Mouse (Mus musculus) kidney, embryonic 14.5 days (tissue): ENCODE data around the gene Hnrnpu. TPM values are rescaled to one million over a fixed set of nuclear protein-coding genes. Genes with fewer than 3 reads are reported as not detected.
"Not testable (repeated sequence)": the region's sequence is repeated elsewhere in the genome, so short reads cannot be mapped to it uniquely, and the experiment has no call there.

Experiments
- ATAC-seq: fragments of 200-750 bp; cut with Nextera tagmentation; 2 replicates; pipeline ENCODE4 v1.8.0; 2017; ENCODE audit warnings: moderate number of reproducible peaks, mild to moderate bottlenecking, moderate TSS enrichment, moderate library complexity; ENCODE audit not compliant: low FRiP score, low TSS enrichment
- H3K27ac ChIP-seq: fragments of 300-500 bp; sonication (generic); 2 replicates; pipeline ENCODE4 v1.5.1; 2014; ENCODE audit warnings: low read depth, mild to moderate bottlenecking, low read length, moderate library complexity, mixed read lengths
- H3K27me3 ChIP-seq: fragments of 300-500 bp; sonication (generic); 2 replicates; pipeline ENCODE4 v1.6.1; 2014; ENCODE audit warnings: mild to moderate bottlenecking, low read length; ENCODE audit not compliant: control insufficient read depth, insufficient read depth
- H3K36me3 ChIP-seq: fragments of 300-500 bp; sonication (generic); 2 replicates; pipeline ENCODE4 v1.6.1; 2014; ENCODE audit warnings: low read length, mixed read lengths; ENCODE audit not compliant: control insufficient read depth, insufficient read depth
- H3K4me1 ChIP-seq: fragments of 300-500 bp; sonication (generic); 2 replicates; pipeline ENCODE4 v1.6.1; 2014; ENCODE audit warnings: low read length, mixed read lengths; ENCODE audit not compliant: control insufficient read depth, insufficient read depth
- H3K4me2 ChIP-seq: fragments of 300-500 bp; sonication (generic); replicated peaks from 2 replicates; pipeline ENCODE4 v1.6.1; 2014; ENCODE audit warnings: low read depth, mild to moderate bottlenecking, low read length
- H3K4me3 ChIP-seq: fragments of 300-500 bp; sonication (generic); 2 replicates; pipeline ENCODE4 v1.5.1; 2014; ENCODE audit warnings: mild to moderate bottlenecking, low read length
- H3K9ac ChIP-seq: fragments of 300-500 bp; sonication (generic); 2 replicates; pipeline ENCODE4 v1.6.1; 2014; ENCODE audit warnings: low read depth, mild to moderate bottlenecking, low read length, moderate library complexity
- H3K9me3 ChIP-seq: fragments of 300-500 bp; sonication (generic); 2 replicates; pipeline ENCODE4 v1.6.1; 2016; ENCODE audit warnings: low read length; ENCODE audit not compliant: control insufficient read depth
- WGBS: fragments of 180-500 bp; shearing (Covaris S2); extraction: QIAGEN DNeasy Blood & Tissue Kit; methylation state at CpG from one replicate; pipeline ENCODE4 v1.1.7; 2014; 5-methylcytosine and 5-hydroxymethylcytosine counted together
- polyA plus RNA-seq: library from polyadenylated mRNA; unstranded; fragments of >200 nt; fragmentation: Nextera tagmentation; extraction: Ambion mirVana; gene quantifications from 2 replicates; pipeline ENCODE4 v1.2.1, GENCODE M21; 2014

The Hnrnpu gene
- polyA plus RNA-seq, 1 experiment from 2014 or later: 617 TPM

DNA sequence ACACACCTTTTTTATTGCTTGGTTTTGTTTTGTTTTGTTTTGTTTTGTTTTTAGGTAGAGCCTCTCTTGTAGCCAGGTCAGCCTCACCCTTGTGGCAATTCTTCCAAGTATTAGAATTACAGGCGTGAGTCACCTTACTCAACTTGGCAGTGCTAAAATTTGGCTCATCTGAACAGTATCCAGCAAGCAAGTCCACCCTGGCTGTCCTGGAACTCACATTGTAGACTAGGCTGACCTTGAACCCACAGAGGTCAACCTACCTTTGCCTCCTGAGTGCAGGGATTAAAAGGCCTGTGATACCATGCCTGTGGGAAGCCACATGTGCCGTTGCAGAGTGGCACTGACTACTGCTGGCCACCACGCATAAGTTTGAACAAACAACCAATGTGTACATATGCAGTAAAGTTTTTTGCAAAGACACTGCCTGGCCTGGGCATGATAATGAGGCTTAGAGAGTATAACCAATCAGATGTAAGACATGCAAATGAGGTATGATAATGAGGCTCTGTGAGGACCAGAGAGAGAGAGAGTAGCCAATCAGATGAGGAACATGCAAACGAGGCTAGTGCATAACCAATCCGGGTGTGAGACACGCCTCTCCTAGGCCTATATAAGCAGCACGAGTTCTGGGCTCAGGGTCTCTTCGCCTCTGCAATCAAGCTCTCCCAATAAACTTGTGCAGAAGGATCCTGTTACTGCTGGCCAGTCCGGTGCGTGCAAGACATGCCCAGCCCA lies 6.6 kb upstream of the Hnrnpu start:
- not testable (repeated sequence) for H3K9me3 ChIP-seq, H3K4me3 ChIP-seq, H3K27me3 ChIP-seq, H3K27ac ChIP-seq, H3K4me1 ChIP-seq, H3K9ac ChIP-seq, H3K4me2 ChIP-seq, H3K36me3 ChIP-seq, ATAC-seq
- WGBS: 79% methylated on average over 10 of the region's 10 CpGs

DNA sequence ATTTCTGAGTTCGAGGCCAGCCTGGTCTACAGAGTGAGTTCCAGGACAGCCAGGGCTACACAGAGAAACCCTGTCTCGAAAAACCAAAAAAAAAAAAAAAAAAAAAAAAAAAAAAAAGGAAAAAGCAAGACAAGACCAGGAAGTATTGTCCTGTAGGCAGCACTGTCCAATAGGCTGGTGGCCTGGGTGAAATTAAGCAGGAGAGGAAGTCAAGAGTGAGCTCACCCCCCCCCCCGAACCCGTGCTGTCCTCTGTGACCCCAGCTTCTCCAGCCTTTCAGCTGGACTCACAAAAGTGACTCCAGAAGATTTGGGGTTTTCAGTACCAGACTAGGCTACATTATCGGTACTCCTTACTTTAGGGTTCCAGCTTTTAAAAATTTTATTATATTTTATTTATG lies 5.0 kb upstream of the Hnrnpu start:
- no peaks in the 10 kb centered on the region for H3K4me1 ChIP-seq
- H3K4me3 ChIP-seq: no peak overlapping the region
- no peaks in the 10 kb centered on the region for H3K9me3 ChIP-seq
- H3K27ac ChIP-seq: no peak overlapping the region
- WGBS: 84% methylated on average over 4 of the region's 5 CpGs
- no peaks in the 10 kb centered on the region for H3K36me3 ChIP-seq
- no peak overlapping the region for H3K9ac ChIP-seq
- H3K27me3 ChIP-seq: no peaks in the 10 kb centered on the region
- H3K4me2 ChIP-seq: no peak overlapping the region
- ATAC-seq: no peak

DNA sequence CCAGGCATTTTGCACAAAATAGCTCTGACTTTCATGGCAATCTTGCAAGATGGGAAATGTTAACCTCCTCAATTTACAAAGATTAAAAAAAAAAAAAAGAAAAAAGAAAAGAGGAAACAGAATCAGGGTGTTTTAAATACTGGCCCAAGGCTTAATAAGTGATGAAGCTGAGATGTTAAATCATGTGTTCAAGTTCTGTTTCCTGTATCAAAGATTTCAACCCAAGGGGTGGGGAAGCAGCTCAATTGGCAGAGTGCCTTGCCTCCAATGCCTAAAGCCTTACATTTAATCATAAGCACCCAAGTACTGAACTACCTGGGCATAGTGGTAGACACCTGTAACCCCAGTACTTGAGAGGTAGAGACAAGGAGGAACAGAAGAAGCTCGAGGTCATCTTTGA lies 4.5 kb upstream of the Hnrnpu start:
- H3K9me3 ChIP-seq: no peaks in the 10 kb centered on the region
- no peak for ATAC-seq
- no peaks in the 10 kb centered on the region for H3K36me3 ChIP-seq
- no peak overlapping the region for H3K27ac ChIP-seq
- no peak overlapping the region for H3K9ac ChIP-seq
- no peaks in the 10 kb centered on the region for H3K4me1 ChIP-seq
- 65% methylated on average over 1 of the region's 1 CpGs for WGBS
- H3K4me2 ChIP-seq: no peak overlapping the region
- H3K27me3 ChIP-seq: no peaks in the 10 kb centered on the region
- H3K4me3 ChIP-seq: no peak overlapping the region

DNA sequence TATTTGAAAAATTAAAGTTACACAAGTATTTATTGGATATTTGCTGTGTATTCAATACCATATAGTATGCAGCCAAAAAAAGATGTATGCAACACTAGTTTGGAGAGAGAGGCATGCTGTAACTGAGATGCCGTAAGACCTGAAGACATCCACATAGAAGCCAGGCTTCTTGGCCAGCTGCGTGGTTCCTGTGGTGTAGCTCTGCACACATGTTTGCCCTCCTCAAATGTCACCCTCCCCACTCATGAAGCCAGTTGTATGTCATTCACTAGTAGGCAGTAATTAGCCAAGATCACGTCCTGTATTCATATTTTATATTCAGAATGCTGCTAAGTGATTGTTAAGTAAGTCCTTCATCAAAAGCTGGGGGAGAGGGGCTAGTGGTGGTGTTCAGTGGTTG lies 3.8 kb upstream of the Hnrnpu start:
- H3K36me3 ChIP-seq: no peaks in the 10 kb centered on the region
- WGBS: 80% methylated on average over 3 of the region's 3 CpGs
- H3K27ac ChIP-seq: no peak overlapping the region
- no peaks in the 10 kb centered on the region for H3K9me3 ChIP-seq
- no peak overlapping the region for H3K4me2 ChIP-seq
- ATAC-seq: no peak
- H3K4me3 ChIP-seq: no peak overlapping the region
- no peaks in the 10 kb centered on the region for H3K27me3 ChIP-seq
- no peaks in the 10 kb centered on the region for H3K4me1 ChIP-seq
- H3K9ac ChIP-seq: no peak overlapping the region

DNA sequence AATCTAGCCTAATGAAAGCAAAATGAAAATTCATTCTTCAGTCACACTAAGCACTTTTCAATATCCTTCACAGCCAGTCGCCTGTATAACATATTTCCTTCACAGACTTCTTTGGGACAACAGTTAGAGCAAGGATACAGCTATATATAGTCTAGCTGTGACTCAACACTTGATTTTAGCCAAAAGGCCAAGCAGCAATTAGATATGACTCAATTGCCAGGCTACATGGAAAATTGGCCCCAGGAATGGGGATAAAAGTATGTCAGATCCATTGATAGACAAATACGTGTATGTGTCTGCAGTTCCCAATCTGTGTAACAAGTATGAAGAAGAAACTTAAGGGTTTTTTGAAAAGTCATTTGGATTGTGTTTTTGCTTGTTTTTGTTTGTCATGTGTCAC lies 2.6 kb upstream of the Hnrnpu start:
- Histone ChIP-seq H3K27me3 (no peaks in the 10 kb centered on the region), H3K4me3 (no peak overlapping the region), H3K36me3 (peaks cover 4% of the 10 kb centered on the region), H3K4me2 (no peak overlapping the region), H3K9me3 (no peaks in the 10 kb centered on the region), H3K27ac (no peak overlapping the region), H3K4me1 (no peaks in the 10 kb centered on the region), H3K9ac (no peak overlapping the region)
- ATAC-seq: no peak
- 92% methylated on average over 2 of the region's 2 CpGs for WGBS

DNA sequence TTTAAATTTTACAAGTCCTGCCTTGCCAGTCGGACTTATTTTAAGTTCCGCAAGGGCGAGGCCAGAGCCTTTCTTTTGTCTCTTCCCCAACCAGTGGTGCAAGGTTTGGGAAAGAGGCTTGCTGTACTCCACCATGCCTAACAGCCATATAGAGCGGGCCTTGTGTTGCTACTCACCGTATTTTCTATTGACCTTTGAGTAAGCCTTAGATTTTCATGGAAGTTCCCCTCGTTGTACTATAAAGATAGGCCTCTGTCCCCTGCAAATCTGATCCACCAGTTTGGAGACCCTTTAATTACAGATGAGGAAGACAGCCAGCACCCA lies 683 bp upstream of the Hnrnpu start:
- Histone ChIP-seq H3K4me3 (peak overlapping the region; percentile 100), H3K9me3 (no peaks in the 10 kb centered on the region), H3K27ac (peak overlapping the region; percentile 99), H3K27me3 (no peaks in the 10 kb centered on the region), H3K36me3 (peaks cover 20% of the 10 kb centered on the region), H3K4me1 (peaks cover 5% of the 10 kb centered on the region), H3K4me2 (peak overlapping the region; percentile 51), H3K9ac (peak overlapping the region; percentile 100)
- ATAC-seq: no peak
- 4% methylated on average over 6 of the region's 6 CpGs for WGBS

DNA sequence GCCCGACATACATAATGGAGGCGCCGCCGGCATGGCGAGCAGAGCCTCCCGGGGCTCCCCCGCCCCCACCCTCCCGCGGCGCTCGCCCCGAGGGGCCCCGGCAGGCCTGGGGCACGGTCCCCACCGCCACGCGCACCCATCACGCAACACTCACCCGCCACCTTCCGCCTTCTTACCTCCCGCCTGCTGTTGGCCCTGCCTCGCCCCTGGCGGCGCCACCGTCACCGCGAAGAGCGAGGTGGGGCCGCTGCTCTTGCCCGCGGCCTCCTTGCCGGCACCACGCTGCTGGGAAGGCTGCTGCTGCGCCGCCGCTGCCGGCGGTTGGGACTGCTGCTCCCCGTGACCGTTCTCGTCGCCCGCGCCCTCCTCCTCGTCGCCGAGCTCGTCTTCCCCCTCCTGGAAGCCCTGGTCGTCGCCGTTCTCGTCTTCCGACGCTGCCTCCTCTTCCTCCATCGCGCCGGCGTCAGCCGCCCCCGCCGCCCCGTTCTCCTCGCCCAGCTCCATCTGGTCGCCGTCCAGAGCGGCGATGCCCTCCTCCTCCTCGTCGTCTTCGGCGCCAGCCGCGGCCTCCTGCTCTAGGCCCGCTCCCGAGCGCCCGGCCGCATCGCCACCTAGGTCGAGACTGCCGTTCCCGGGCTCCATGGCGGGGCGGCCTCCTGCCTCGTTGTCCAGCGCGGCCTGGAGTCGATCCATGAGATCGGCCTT lies 668 bp downstream of the Hnrnpu start:
- Histone ChIP-seq H3K4me1 (peaks cover 5% of the 10 kb centered on the region), H3K27me3 (no peaks in the 10 kb centered on the region), H3K36me3 (peaks cover 34% of the 10 kb centered on the region), H3K9ac (peak overlapping the region; percentile 100), H3K4me3 (peak overlapping the region; percentile 100), H3K27ac (peak overlapping the region; percentile 99), H3K4me2 (peak overlapping the region; percentile 15), H3K9me3 (no peaks in the 10 kb centered on the region)
- under 1% methylated on average over 71 of the region's 89 CpGs for WGBS
- peak; percentile 66 for ATAC-seq

DNA sequence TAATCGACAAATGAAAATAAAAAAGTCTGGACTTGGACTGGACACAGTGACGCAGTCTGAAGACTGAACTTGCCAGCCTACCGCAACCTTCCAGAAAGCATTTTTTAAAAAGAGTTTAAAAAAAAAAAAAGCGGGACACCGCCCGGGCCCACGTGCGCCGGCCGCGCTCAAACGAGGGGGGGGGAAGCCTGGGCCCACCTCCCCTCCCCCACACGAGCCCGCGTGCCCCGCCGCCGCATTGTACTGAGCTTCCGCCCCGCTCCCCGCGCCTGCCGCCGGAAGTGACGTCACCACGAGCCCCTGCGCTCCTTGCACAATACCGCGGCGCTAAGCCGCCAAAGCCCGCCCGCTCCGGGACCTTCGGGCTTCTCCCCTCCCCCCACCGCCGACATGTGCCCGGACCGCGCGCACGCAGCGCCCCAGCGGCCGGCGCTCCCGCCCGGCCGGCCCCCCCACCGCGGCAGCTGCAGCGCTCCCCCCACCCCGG lies 1.3 kb downstream of the Hnrnpu start:
- Histone ChIP-seq H3K36me3 (peaks cover 40% of the 10 kb centered on the region), H3K4me3 (peak overlapping the region; percentile 100), H3K4me2 (peak overlapping the region; percentile 88), H3K9me3 (no peaks in the 10 kb centered on the region), H3K4me1 (peaks cover 5% of the 10 kb centered on the region), H3K27me3 (no peaks in the 10 kb centered on the region), H3K27ac (peak overlapping the region; percentile 99), H3K9ac (peak overlapping the region; percentile 100)
- WGBS: under 1% methylated on average over 38 of the region's 53 CpGs
- peak; percentile 91 for ATAC-seq

DNA sequence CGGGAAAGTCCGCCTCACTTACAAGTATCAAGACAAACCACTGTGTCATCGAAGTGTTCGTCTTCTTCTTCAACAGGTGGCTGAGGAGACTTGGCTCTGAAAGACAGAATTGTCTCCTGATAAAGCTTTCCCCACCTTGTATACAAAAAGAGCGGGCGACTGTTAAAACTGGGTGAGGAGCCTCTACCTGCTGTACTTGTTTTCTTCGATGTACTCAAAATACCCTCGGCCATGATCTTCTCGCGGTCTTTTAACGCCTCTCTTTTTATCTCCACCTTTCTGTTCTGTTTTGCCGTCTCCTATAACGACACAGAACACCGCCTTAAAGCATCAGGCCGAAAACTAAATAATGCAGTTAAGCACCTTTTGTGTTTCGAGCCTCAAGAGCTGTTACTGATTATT lies 1.7 kb downstream of the Hnrnpu start:
- H3K27me3 ChIP-seq: no peaks in the 10 kb centered on the region
- no peak for ATAC-seq
- H3K36me3 ChIP-seq: peaks cover 45% of the 10 kb centered on the region
- no peaks in the 10 kb centered on the region for H3K9me3 ChIP-seq
- peak overlapping the region; percentile 100 for H3K4me3 ChIP-seq
- peaks cover 5% of the 10 kb centered on the region for H3K4me1 ChIP-seq
- WGBS: under 1% methylated on average over 16 of the region's 16 CpGs
- peak overlapping the region; percentile 88 for H3K4me2 ChIP-seq
- peak overlapping the region; percentile 99 for H3K27ac ChIP-seq
- peak overlapping the region; percentile 100 for H3K9ac ChIP-seq
